Mouse (Mus musculus): ENCODE data around the gene Lrrfip2.

GRCm38 (mm10) chr9:111210412-111210811, 93.0 kb downstream of the Lrrfip2 start:
- no peak for TF ChIP-seq CTCF (IDR thresholded peaks at IDR 0.05; ENCODE audit: low read depth, low read length)
- TF ChIP-seq POLR2A (IDR thresholded peaks at IDR 0.05; ENCODE audit: extremely low read depth, insufficient read depth, low read length): no peak

Data from liver, adult 2 months (tissue).